Mouse (Mus musculus) 416B (cell line): ENCODE measurements at regions not wholly inside any gene's neighbourhood (a gene's known extent, or its start where the extent isn't known, plus 50 kb on each side); places are given as distances from the start of the nearest gene placed in this dataset.

Experiments used
- DNase-seq: peaks from one replicate; pipeline ENCODE4 v3.0.0; 2011; ENCODE audit warnings: low read depth

GRCm38 (mm10) chr13:59962676-59963664 is 140.0 kb upstream of the Tut7 start:
- DNase-seq, result no peak

GRCm38 (mm10) chr13:59956441-59956840 is 133.5 kb upstream of the Tut7 start:
- DNase-seq, result no peak

- DNase-seq, result no peak
These were observed 129.9 kb upstream of the Tut7 start for GRCm38 (mm10) chr13:59952809-59953208.

- no peak for DNase-seq
These were observed 129.2 kb upstream of the Tut7 start for GRCm38 (mm10) chr13:59952116-59952515.

- no peak for DNase-seq
These were observed 127.3 kb upstream of the Tut7 start for GRCm38 (mm10) chr13:59950281-59950680.

- no peak for DNase-seq
These were observed 126.5 kb upstream of the Tut7 start for GRCm38 (mm10) chr13:59949471-59949870.

GRCm38 (mm10) chr13:59948496-59949138 is 125.7 kb upstream of the Tut7 start:
- no peak for DNase-seq

- no peak for DNase-seq
These were observed 124.5 kb upstream of the Tut7 start for GRCm38 (mm10) chr13:59947461-59947860.

GRCm38 (mm10) chr13:59946509-59946908 is 123.6 kb upstream of the Tut7 start:
- no peak for DNase-seq

GRCm38 (mm10) chr13:59945631-59946030 is 122.7 kb upstream of the Tut7 start:
- no peak for DNase-seq

GRCm38 (mm10) chr13:59943602-59944140 is 120.7 kb upstream of the Tut7 start:
- no peak for DNase-seq

GRCm38 (mm10) chr13:59943020-59943419 is 120.1 kb upstream of the Tut7 start:
- no peak for DNase-seq

- no peak for DNase-seq
These were observed 118.6 kb upstream of the Tut7 start for GRCm38 (mm10) chr13:59941519-59941918.

GRCm38 (mm10) chr13:59940414-59941205 is 117.7 kb upstream of the Tut7 start:
- no peak for DNase-seq

GRCm38 (mm10) chr13:59939886-59940285 is 116.9 kb upstream of the Tut7 start:
- peak; percentile 1 for DNase-seq

GRCm38 (mm10) chr13:59937147-59937546 is 114.2 kb upstream of the Tut7 start:
- peak; percentile 3 for DNase-seq

GRCm38 (mm10) chr13:59934556-59934955 is 111.6 kb upstream of the Tut7 start:
- no peak for DNase-seq

GRCm38 (mm10) chr13:59934093-59934492 is 111.1 kb upstream of the Tut7 start:
- DNase-seq, result no peak

GRCm38 (mm10) chr13:59927379-59928111 is 104.6 kb upstream of the Tut7 start:
- no peak for DNase-seq

GRCm38 (mm10) chr13:59925845-59926481 is 103.0 kb upstream of the Tut7 start:
- no peak for DNase-seq

- no peak for DNase-seq
These were observed 94.2 kb upstream of the Tut7 start for GRCm38 (mm10) chr13:59917185-59917584.
